Mouse (Mus musculus): ENCODE data around the gene Krt76. TPM values are rescaled to one million over a fixed set of nuclear protein-coding genes. Genes with fewer than 3 reads are reported as not detected.

Krt76 gene
- not detected in 2 replicates for polyA plus RNA-seq (2015; fragmentation: Nextera tagmentation; extraction: Ambion mirVana)

DNA sequence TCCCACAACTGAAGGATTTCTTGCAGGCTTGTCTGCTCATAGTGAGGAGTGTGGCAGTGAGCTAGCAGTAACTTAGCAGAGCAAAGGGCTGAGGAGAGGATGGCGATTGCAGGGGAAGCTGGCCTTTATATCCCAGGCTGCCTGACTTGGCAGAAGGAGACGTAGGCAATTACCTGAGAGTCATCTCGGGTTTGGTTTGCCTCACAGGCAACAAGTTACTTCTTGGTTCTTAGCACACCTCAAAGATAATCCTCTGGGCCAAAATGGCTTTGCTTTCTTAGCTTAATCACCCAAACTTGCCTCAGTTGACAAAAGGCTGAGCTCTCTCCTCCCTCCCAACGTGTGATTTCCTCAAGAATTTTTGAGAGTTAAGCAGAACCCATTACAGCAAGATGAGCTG is at the start of gene Krt76:
TSS of gene Krt76 (minus strand) at position 101 of the 400 bp plus-strand sequence.

DNA sequence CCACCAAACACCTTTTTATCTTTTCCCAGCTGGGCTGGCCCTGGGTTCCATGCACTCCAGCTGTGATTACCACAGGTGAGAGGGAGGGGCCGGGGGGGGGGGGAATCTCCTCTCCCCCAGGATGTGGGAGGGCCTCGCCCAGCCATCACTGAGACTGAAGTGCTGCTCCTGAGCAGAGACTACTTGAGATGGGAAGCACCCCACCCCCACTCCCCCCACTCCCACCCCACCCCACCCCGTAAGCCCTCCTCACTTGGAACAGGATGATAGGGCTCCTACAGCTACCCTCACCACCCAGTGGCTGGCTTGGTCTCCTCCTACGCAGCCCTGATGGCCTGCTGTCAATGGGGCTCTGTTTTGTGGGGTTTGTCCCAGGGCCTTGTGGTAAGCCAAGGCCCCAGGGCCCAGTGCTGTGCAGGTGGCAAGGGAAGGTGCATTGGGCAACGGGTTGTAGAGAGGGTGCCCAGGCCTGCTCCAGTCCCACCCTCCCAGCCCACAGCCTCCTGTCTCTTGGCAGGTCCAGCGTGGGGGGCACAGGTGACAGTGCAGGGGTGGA is 47.6 kb upstream of the Krt76 start, which contains the start of gene Krt79:
TSS of gene Krt79 (minus strand) at position 51 of the 556 bp plus-strand sequence.

DNA sequence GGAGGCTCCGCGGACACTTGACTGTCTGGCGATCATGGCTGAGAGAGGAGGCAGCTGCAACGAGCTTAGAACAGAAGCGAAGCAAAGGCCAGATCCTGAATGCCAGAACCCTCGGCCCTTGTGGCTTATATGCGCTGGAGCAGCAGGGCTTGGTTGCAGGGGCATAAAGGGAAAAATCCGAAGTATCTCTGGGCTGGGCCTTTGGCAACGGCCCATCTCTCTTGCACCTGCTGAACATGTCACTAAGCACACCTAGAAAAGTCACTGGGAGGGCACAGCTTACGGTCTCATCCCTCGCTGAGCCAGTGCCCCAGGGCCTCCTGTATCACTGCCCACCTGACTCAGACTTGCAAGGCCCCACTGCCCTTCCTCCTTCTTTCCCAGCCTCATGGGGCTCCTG is 31.9 kb upstream of the Krt76 start, which contains the start of gene Krt4:
TSS of gene Krt4 (minus strand) at position 101 of the 400 bp plus-strand sequence.

DNA sequence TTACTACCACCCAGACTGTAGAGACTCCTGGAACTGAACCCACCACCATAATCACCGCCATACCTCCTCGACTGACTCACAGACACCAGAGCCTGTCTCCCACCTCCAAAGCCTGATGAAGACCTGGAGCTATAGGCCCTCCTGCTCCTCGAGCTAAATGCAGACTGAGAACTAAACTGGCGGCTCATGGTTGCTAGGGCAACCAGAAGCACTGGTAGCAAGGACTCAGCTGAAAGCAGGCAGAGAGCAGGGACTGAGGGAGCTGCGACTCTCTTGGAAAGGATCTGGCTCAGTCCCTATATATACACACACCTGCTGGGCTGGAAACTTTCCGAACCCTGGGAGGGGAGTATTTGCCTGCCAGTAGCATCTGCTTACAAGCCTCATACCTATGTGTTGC is 23.3 kb downstream of the Krt76 start, which contains the start of gene Krt77:
TSS of gene Krt77 (minus strand) at position 275 of the 400 bp plus-strand sequence.

DNA sequence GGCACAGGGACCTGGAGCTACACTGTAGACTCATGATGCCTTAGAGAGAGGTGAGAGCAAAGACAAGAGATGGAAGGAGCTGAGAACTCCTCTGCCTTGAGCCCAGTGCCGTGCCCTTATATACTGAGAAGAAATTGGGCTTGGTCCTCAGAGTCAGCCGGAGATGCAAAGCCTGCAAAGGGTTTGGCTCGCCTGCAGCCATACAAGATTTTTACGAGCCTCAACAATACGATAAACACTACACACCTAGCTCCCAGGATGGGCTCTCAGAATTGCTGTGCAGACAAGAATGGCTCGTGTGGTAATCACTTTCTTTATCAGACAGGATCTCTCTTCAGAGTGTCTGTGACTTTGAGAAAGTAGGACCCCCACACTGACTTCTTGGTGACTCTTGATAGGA is 42.0 kb downstream of the Krt76 start, which contains the start of gene Krt1:
TSS of gene Krt1 (minus strand) at position 101 of the 400 bp plus-strand sequence.

Small RNAs within 50 kb of the gene (microRNA-seq; reads per million reads assigned to microRNA genes)
- gene Gm44356, result not detected

Other genes starting within 250 kb of the Krt76 start
- gene Gm5478, start 245.5 kb downstream of the Krt76 start, polyA plus RNA-seq (2015; fragmentation: Nextera tagmentation; extraction: Ambion mirVana), result not detected in 2 replicates
- not detected in 2 replicates for gene Krt6b, start 212.6 kb downstream of the Krt76 start, polyA plus RNA-seq (2015; fragmentation: Nextera tagmentation; extraction: Ambion mirVana)
- not detected in 2 replicates for gene Krt6a, start 198.6 kb downstream of the Krt76 start, polyA plus RNA-seq (2015; fragmentation: Nextera tagmentation; extraction: Ambion mirVana)
- gene Krt5, start 180.0 kb downstream of the Krt76 start, polyA plus RNA-seq (2015; fragmentation: Nextera tagmentation; extraction: Ambion mirVana), result 0.12 and 0.17 TPM in 2 replicates
- 0.64 and 0.95 TPM in 2 replicates for gene Krt71, start 149.8 kb downstream of the Krt76 start, polyA plus RNA-seq (2015; fragmentation: Nextera tagmentation; extraction: Ambion mirVana)
- not detected in 2 replicates for gene Krt72, start 106.5 kb downstream of the Krt76 start, polyA plus RNA-seq (2015; fragmentation: Nextera tagmentation; extraction: Ambion mirVana)
- 0.37 and 0.65 TPM in 2 replicates for gene Krt73, start 90.6 kb downstream of the Krt76 start, polyA plus RNA-seq (2015; fragmentation: Nextera tagmentation; extraction: Ambion mirVana)
- gene Krt2, start 74.8 kb downstream of the Krt76 start, polyA plus RNA-seq (2015; fragmentation: Nextera tagmentation; extraction: Ambion mirVana), result 0.12 and 0.17 TPM in 2 replicates
- 20.8 and 23.0 TPM in 2 replicates for gene Krt1, start 42.1 kb downstream of the Krt76 start, polyA plus RNA-seq (2015; fragmentation: Nextera tagmentation; extraction: Ambion mirVana)
- 0.47 and 0.89 TPM in 2 replicates for gene Krt77, start 23.2 kb downstream of the Krt76 start, polyA plus RNA-seq (2015; fragmentation: Nextera tagmentation; extraction: Ambion mirVana)
- not detected in 2 replicates for gene Krt4, start 31.8 kb upstream of the Krt76 start, polyA plus RNA-seq (2015; fragmentation: Nextera tagmentation; extraction: Ambion mirVana)
- gene Krt79, start 47.4 kb upstream of the Krt76 start, polyA plus RNA-seq (2015; fragmentation: Nextera tagmentation; extraction: Ambion mirVana), result 0.28 and 0.32 TPM in 2 replicates
- gene Krt78, start 61.4 kb upstream of the Krt76 start, polyA plus RNA-seq (2015; fragmentation: Nextera tagmentation; extraction: Ambion mirVana), result not detected in 2 replicates
- gene Krt8, start 111.6 kb upstream of the Krt76 start, polyA plus RNA-seq (2015; fragmentation: Nextera tagmentation; extraction: Ambion mirVana), result 0.45 and 0.87 TPM in 2 replicates
- 1.4 and 1.9 TPM in 2 replicates for gene Krt18, start 135.3 kb upstream of the Krt76 start, polyA plus RNA-seq (2015; fragmentation: Nextera tagmentation; extraction: Ambion mirVana)
- gene Eif4b, start 180.9 kb upstream of the Krt76 start, polyA plus RNA-seq (2015; fragmentation: Nextera tagmentation; extraction: Ambion mirVana), result 57.5 and 60.8 TPM in 2 replicates
- 8.8 and 10.3 TPM in 2 replicates for gene Tns2, start 207.5 kb upstream of the Krt76 start, polyA plus RNA-seq (2015; fragmentation: Nextera tagmentation; extraction: Ambion mirVana)
- gene Spryd3, start 243.3 kb upstream of the Krt76 start, polyA plus RNA-seq (2015; fragmentation: Nextera tagmentation; extraction: Ambion mirVana), result 107 and 114 TPM in 2 replicates

Data from neural tube, postnatal 0 days (tissue).